In the genomic region with DNA sequence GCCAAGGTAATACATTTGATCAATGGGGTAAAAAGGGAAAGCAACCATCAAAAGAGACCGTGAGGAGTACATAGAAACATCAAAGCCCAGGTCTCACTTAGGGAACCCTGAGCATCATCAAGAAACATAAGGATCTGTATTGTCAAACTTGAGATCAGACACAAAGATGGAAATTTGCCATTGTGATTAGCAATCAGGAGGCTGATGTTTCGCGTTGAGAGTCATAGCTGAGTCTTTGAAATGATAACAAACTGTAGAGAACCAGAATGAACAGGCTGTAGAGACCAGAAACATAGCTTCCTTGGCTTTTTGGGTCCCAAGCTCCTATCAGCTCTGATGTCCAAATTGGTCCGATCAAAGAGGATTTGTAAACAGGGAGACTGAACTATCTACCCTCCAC, we compare ENCODE assay signal across 24 mouse cellular contexts.
DNase-seq lines count a peak whose midpoint lies in the region; ATAC-seq and TF ChIP-seq lines count a peak whose summit lies in the region.
"Had no signal": no experiment of that assay in that cellular context is flagged by ENCODE, and none has a peak within 500 bp of the region (broad histone marks: within the 10 kb centered on the region; RNA-seq: fewer than 3 reads in every experiment).

No protein-coding gene starts in this region.

- H3K27ac ChIP-seq in ES-E14 (ENCODE audit: insufficient read depth, low read depth, low read length, poor library complexity, severe bottlenecking) = no peak overlapping the region
- H3K27ac ChIP-seq in hindbrain, embryonic 16.5 days (ENCODE audit: low read depth, low read length) = no peak overlapping the region
- H3K27ac ChIP-seq in hindbrain, embryonic 14.5 days = no peak overlapping the region

- intact Hi-C loops in heart, postnatal 10 days (cut with DNase I) = no loop called here

- no peak overlapping the region for H3K4me3 ChIP-seq in ES-E14 (ENCODE audit: insufficient read depth in 1 of 2, low read depth in 1 of 2, low read length in 2 of 2, poor library complexity in 1 of 2, severe bottlenecking in 1 of 2)
- H3K4me3 ChIP-seq in hindbrain, embryonic 16.5 days (ENCODE audit: low read length) = no peak overlapping the region
- H3K4me3 ChIP-seq in hindbrain, embryonic 14.5 days (replicated peaks; ENCODE audit: low read length) = no peak overlapping the region

- no peak for ATAC-seq in hindbrain, embryonic 16.5 days
- ATAC-seq in hindbrain, embryonic 14.5 days (ENCODE audit: low FRiP score) = no peak
- ATAC-seq: activated CD4-positive, CD25-positive, alpha-beta regulatory T cell, adult 4 months; CD4-positive, CD25-positive, alpha-beta regulatory T cell, adult 4 months; Patski had no signal

- peaks cover 0 to 4% of the 10 kb centered on the region in 2 experiments; a peak in 1 of 4 replicates for H3K4me1 ChIP-seq in ES-E14 (ENCODE audit: control insufficient read depth in 2 of 2, insufficient read depth in 2 of 2, low read length in 2 of 2, poor library complexity in 1 of 2)
- H3K4me1 ChIP-seq in hindbrain, embryonic 16.5 days (ENCODE audit: control insufficient read depth, insufficient read depth, low read depth, low read length) = no peaks in the 10 kb centered on the region
- H3K4me1 ChIP-seq in hindbrain, embryonic 14.5 days (replicated peaks; ENCODE audit: control insufficient read depth, insufficient read depth, low read length) = peaks cover 6% of the 10 kb centered on the region; the same call in 1 of the 2 replicates

- no peaks in the 10 kb centered on the region for H3K27me3 ChIP-seq in hindbrain, embryonic 16.5 days (replicated peaks; ENCODE audit: control insufficient read depth, insufficient read depth, low read length)
- H3K27me3 ChIP-seq in hindbrain, embryonic 14.5 days (ENCODE audit: control insufficient read depth, insufficient read depth, low read length) = no peaks in the 10 kb centered on the region
- H3K27me3 ChIP-seq: CH12.LX, Patski had no signal

- DNase-seq in ES-CJ7 (ENCODE audit: low read depth, low spot score) = peak; percentile 19
- peak; percentile 39 for DNase-seq in ES-E14 (ENCODE audit: low read depth, low spot score)
- peak; percentile 71 for DNase-seq in ZHBTc4 (ENCODE audit: low read depth, low spot score)
- no peak for DNase-seq in heart, postnatal 10 days
- no peak for DNase-seq in hindbrain, embryonic 14.5 days (ENCODE audit: low spot score)
- DNase-seq: adrenal gland, adult 2 months; adrenal gland, adult 8-10 months; adrenal gland, postnatal 10 days; adrenal gland, postnatal 14 days; adrenal gland, postnatal 25 days; adrenal gland, postnatal 36 days; B cell, adult 2 months; cerebellum, adult 11 months; cerebellum, adult 11-12 months; cerebellum, adult 18-20 months; cerebellum, adult 2 months; cerebellum, adult 8-10 months; cerebellum, adult 9-10 months had no signal

- H3K4me2 ChIP-seq in hindbrain, embryonic 16.5 days (ENCODE audit: low read length) = no peak overlapping the region
- no peak overlapping the region for H3K4me2 ChIP-seq in hindbrain, embryonic 14.5 days (replicated peaks)

- no peaks in the 10 kb centered on the region for H3K9me3 ChIP-seq in ES-E14 (ENCODE audit: control insufficient read depth, insufficient read depth, low read depth, low read length)
- no peaks in the 10 kb centered on the region for H3K9me3 ChIP-seq in hindbrain, embryonic 16.5 days (ENCODE audit: control insufficient read depth, low read length)
- H3K9me3 ChIP-seq in hindbrain, embryonic 14.5 days (ENCODE audit: control insufficient read depth, low read length) = no peaks in the 10 kb centered on the region
- H3K9me3 ChIP-seq: G1E had no signal

- H3K9ac ChIP-seq in ES-E14 (ENCODE audit: insufficient read depth, low read depth, low read length, poor library complexity, severe bottlenecking) = no peak overlapping the region
- no peak overlapping the region for H3K9ac ChIP-seq in hindbrain, embryonic 16.5 days (ENCODE audit: low read depth, low read length)
- no peak overlapping the region for H3K9ac ChIP-seq in hindbrain, embryonic 14.5 days

- H3K36me3 ChIP-seq in ES-E14 (ENCODE audit: control insufficient read depth, insufficient read depth, low read length, poor library complexity, severe bottlenecking) = no peaks in the 10 kb centered on the region
- H3K36me3 ChIP-seq in hindbrain, embryonic 16.5 days (ENCODE audit: control insufficient read depth, insufficient read depth, low read length) = no peaks in the 10 kb centered on the region
- H3K36me3 ChIP-seq in hindbrain, embryonic 14.5 days (replicated peaks; ENCODE audit: control insufficient read depth, insufficient read depth) = no peaks in the 10 kb centered on the region
- H3K36me3 ChIP-seq: G1E had no signal

- in situ Hi-C loops in ES-E14 (cut with MboI; ENCODE audit: low sequenced_read_pairs in 2 of 2, unreplicated experiment in 2 of 2) = no loop called here

- 93% methylated on average over 4 of the region's 4 CpGs for WGBS in hindbrain, embryonic 16.5 days
- WGBS in hindbrain, embryonic 14.5 days = 91% methylated on average over 4 of the region's 4 CpGs

TF ChIP-seq in ES-E14, 5 proteins besides CTCF, POLR2A, EP300 and RAD21:
- TF ChIP-seq ZC3H11A (IDR thresholded peaks at IDR 0.05; ENCODE audit: borderline replicate concordance, low read depth, low read length) (no peak), ZNF384 (IDR thresholded peaks at IDR 0.05; ENCODE audit: low read depth, low read length) (no peak), HCFC1 (IDR thresholded peaks at IDR 0.05; ENCODE audit: borderline replicate concordance, insufficient read depth, low read length) (no peak)

Comparison
In these comparisons a context has a peak if more than half of its experiments do, and no peak if none do; other contexts are left out.
1. DNase-seq: peak in ES-CJ7 (single experiment), ES-E14 (single experiment) and ZHBTc4 (single experiment); none in heart, postnatal 10 days (0 of 2) and hindbrain, embryonic 14.5 days (single experiment).